Mouse (Mus musculus) lung, postnatal 0 days (tissue): ENCODE measurements around the gene Ankar.

Experiments
- CTCF ChIP-seq: IDR thresholded peaks from 2 replicates; pipeline ENCODE4 v1.5.1; 2016; ENCODE audit warnings: antibody characterized with exemption, mild to moderate bottlenecking
- EP300 ChIP-seq: IDR thresholded peaks from 2 replicates; pipeline ENCODE4 v1.6.1; 2016; ENCODE audit warnings: antibody characterized with exemption, mild to moderate bottlenecking, control low read depth

DNA sequence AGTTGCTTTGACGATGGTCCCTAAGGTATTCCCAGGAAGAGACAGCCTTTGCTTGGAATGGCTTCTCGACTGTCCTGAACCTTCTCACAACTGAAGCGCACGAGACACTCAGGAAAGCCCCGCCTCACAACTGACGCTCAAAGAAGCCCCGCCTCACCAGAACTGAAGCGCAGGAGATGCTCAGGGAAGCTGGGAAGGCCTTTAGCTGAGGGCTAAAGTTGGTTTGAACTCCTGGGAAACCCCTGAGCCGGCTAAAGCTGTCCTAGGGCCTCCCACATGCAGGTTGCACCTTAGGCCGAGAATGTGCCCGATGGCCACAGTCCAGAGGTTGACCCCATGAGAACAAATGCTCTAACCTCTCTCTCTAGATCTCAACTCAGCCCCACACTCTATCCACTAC is at the start of gene Ankar:
- no peak for TF ChIP-seq CTCF
- TF ChIP-seq EP300: no peak
